Mouse (Mus musculus): ENCODE data around the gene Gli3.

- TF ChIP-seq CTCF (IDR thresholded peaks at IDR 0.05; ENCODE audit: low read depth, low read length): no peak
- TF ChIP-seq POLR2A (IDR thresholded peaks at IDR 0.05; ENCODE audit: borderline replicate concordance, low read depth, low read length): no peak
Observed at GRCm38 (mm10) chr13:15660502-15660901, 197.5 kb downstream of the Gli3 start.

All from bone marrow macrophage, adult 2 months (primary cell).